Mouse (Mus musculus) brain, embryonic 14.5 days (tissue): ENCODE measurements around the gene Zfp326.

ENCODE experiments used
- CTCF ChIP-seq: fragments of 200-500 bp; IDR thresholded peaks from 2 replicates; pipeline ENCODE4 v1.5.1; 2012; ENCODE audit warnings: inconsistent platforms, mild to moderate bottlenecking, moderate library complexity, borderline replicate concordance; ENCODE audit not compliant: insufficient read depth, insufficient read length; ENCODE audit errors: extremely low read depth
- POLR2A ChIP-seq: fragments of 200-500 bp; IDR thresholded peaks from 2 replicates; pipeline ENCODE4 v1.6.1; 2012; ENCODE audit warnings: mild to moderate bottlenecking, inconsistent platforms, borderline replicate concordance; ENCODE audit not compliant: poor library complexity, insufficient read depth, insufficient read length, severe bottlenecking; ENCODE audit errors: extremely low read depth

- no peak for TF ChIP-seq CTCF
- TF ChIP-seq POLR2A, result no peak
Observed at GRCm38 (mm10) chr5:105833923-105834322, 42.4 kb upstream of the Zfp326 start.
